ENCODE assay signal across 8 mouse cellular contexts in genomic region chrX:170019954-170020689, GRCm38 (mm10). TPM values are rescaled to one million over a fixed set of nuclear protein-coding genes. Genes with fewer than 3 reads are reported as not detected.
DNase-seq lines count a peak whose midpoint lies in the region; ATAC-seq lines count a peak whose summit lies in the region.
"Not testable (repeated sequence)": the region's sequence is repeated elsewhere in the genome, so short reads cannot be mapped to it uniquely, and the experiment has no call there.

No protein-coding gene starts in this region.

- not testable (repeated sequence) for H3K27me3 ChIP-seq in embryonic facial prominence, embryonic 11.5 days (ENCODE audit: control insufficient read depth, insufficient read depth, low read length); neural tube, embryonic 14.5 days (ENCODE audit: control insufficient read depth, insufficient read depth, low read length)

- H3K4me1 ChIP-seq in embryonic facial prominence, embryonic 11.5 days (ENCODE audit: control insufficient read depth, insufficient read depth, low read length); neural tube, embryonic 14.5 days (ENCODE audit: control insufficient read depth, insufficient read depth, low read length): not testable (repeated sequence)

- peak; percentile 92 for DNase-seq in A20 (ENCODE audit: low read depth, low spot score)
- peak; percentile 88 for DNase-seq in adrenal gland, postnatal 14 days
- DNase-seq in embryonic facial prominence, embryonic 11.5 days (ENCODE audit: low spot score) = peak; percentile 46
- DNase-seq in heart, adult 8-10 months (ENCODE audit: low spot score) = peak; percentile 99
- peak; percentile 94 to 97 for DNase-seq in kidney, postnatal 36 days
- DNase-seq in lung, adult 18-20 months = peak; percentile 94 to 95
- peak; percentile 93 for DNase-seq in telencephalon, adult 2 months (ENCODE audit: low read depth, low spot score)

- 55% methylated on average over 14 of the region's 14 CpGs for WGBS in embryonic facial prominence, embryonic 11.5 days
- 56% methylated on average over 14 of the region's 14 CpGs for WGBS in neural tube, embryonic 14.5 days

- peaks cover 17% of the 10 kb centered on the region for H3K36me3 ChIP-seq in embryonic facial prominence, embryonic 11.5 days (replicated peaks; ENCODE audit: control insufficient read depth, insufficient read depth, low read depth, low read length)
- peaks cover 33% of the 10 kb centered on the region for H3K36me3 ChIP-seq in neural tube, embryonic 14.5 days (ENCODE audit: control insufficient read depth, insufficient read depth, low read length)

- H3K4me2 ChIP-seq in embryonic facial prominence, embryonic 11.5 days (ENCODE audit: low read depth, low read length); neural tube, embryonic 14.5 days (ENCODE audit: low read depth, low read length): not testable (repeated sequence)

- ATAC-seq in embryonic facial prominence, embryonic 11.5 days (replicated peaks; ENCODE audit: insufficient number of reproducible peaks, low FRiP score, low TSS enrichment, low read depth) = not testable (repeated sequence)
- ATAC-seq in neural tube, embryonic 14.5 days (ENCODE audit: low read depth) = 0 out of 2 replicates have a peak, but pooled peaks have one; percentile 18

- H3K27ac ChIP-seq in embryonic facial prominence, embryonic 11.5 days (replicated peaks; ENCODE audit: low read depth, low read length); neural tube, embryonic 14.5 days (ENCODE audit: low read depth, low read length): not testable (repeated sequence)

- H3K9me3 ChIP-seq in embryonic facial prominence, embryonic 11.5 days (replicated peaks; ENCODE audit: control insufficient read depth, low read length) = peaks cover 19% of the 10 kb centered on the region
- H3K9me3 ChIP-seq in neural tube, embryonic 14.5 days (ENCODE audit: control insufficient read depth, low read length) = peaks cover 19% of the 10 kb centered on the region

- not testable (repeated sequence) for H3K4me3 ChIP-seq in embryonic facial prominence, embryonic 11.5 days (ENCODE audit: low read depth, low read length); neural tube, embryonic 14.5 days (ENCODE audit: low read depth, low read length)

- not testable (repeated sequence) for H3K9ac ChIP-seq in embryonic facial prominence, embryonic 11.5 days (replicated peaks; ENCODE audit: low read length); neural tube, embryonic 14.5 days (replicated peaks; ENCODE audit: low read depth, low read length)

RNA-seq across cellular contexts. Expression of gene Gm21887, which starts 10.7 kb away (rescaled TPM):
- 129 and 342 TPM in 2 replicates for total RNA-seq in adrenal gland, postnatal 14 days (2021)
- polyA plus RNA-seq in embryonic facial prominence, embryonic 11.5 days (2014; fragmentation: Nextera tagmentation; extraction: Ambion mirVana) = 154 and 162 TPM in 2 replicates
- 10 to 100 TPM; 17.8 to 49.6 (median 29.3) TPM for total RNA-seq in heart, adult 8-10 months (2022)
- 150 and 359 TPM in 2 replicates for polyA plus RNA-seq in neural tube, embryonic 14.5 days (2014; fragmentation: Nextera tagmentation; extraction: Ambion mirVana)

Comparison
In these comparisons a context has a peak if more than half of its experiments do, and no peak if none do; other contexts are left out.
1. DNase-seq: peak in every context shown above with its lines; median percentile 99 in heart, adult 8-10 months; 96 in kidney, postnatal 36 days; 94 in lung, adult 18-20 months; 93 in telencephalon, adult 2 months; 92 in A20; 88 in adrenal gland, postnatal 14 days; 46 in embryonic facial prominence, embryonic 11.5 days.